Mouse (Mus musculus) left cerebral cortex, postnatal 4 days (tissue): ENCODE results near the gene Mslnl. TPM values are rescaled to one million over a fixed set of nuclear protein-coding genes. Genes with fewer than 3 reads are reported as not detected.
"Not testable (repeated sequence)": the region's sequence is repeated elsewhere in the genome, so short reads cannot be mapped to it uniquely, and the experiment has no call there.

ENCODE experiments used
- DNase-seq: peaks from one replicate; pipeline ENCODE4 v3.0.0-alpha.2; 2022
- intact Hi-C: fragments of 180-260 bp; cut with DNase I; formaldehyde crosslinking; loops from one replicate; pipeline ENCODE4 v1.15.1; 2025
- total RNA-seq, 2 experiments: library from RNA; stranded (reverse); gene quantifications; 2 replicates each; pipeline ENCODE4 v1.2.3; 2021

Mslnl gene
- total RNA-seq, 2 experiments from 2014 or later, result not detected

DNA sequence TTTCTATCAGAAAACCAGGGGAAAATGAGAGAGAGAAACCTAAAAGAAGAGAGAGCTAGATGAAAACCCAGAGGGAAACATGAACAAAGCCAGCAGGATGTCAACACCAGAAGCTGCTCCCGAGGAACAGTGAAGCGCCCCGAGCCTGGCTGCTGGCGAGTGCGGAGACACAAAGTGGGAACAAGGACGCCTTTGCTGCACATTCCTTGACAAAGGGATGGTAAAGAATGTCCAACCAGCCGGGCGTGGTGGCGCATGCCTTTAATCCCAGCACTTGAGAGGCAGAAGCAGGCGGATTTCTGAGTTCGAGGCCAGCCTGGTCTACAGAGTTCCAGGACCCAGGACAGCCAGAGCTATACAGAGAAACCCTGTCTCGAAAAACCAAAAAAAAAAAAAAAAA, 5.6 kb downstream of the Mslnl start:
- intact Hi-C loops, DNase-seq: not testable (repeated sequence)

- intact Hi-C loops, result no loop called here
- no peak for DNase-seq
Observed at GRCm38 (mm10) chr17:25743831-25744230, 8.0 kb downstream of the Mslnl start.

DNA sequence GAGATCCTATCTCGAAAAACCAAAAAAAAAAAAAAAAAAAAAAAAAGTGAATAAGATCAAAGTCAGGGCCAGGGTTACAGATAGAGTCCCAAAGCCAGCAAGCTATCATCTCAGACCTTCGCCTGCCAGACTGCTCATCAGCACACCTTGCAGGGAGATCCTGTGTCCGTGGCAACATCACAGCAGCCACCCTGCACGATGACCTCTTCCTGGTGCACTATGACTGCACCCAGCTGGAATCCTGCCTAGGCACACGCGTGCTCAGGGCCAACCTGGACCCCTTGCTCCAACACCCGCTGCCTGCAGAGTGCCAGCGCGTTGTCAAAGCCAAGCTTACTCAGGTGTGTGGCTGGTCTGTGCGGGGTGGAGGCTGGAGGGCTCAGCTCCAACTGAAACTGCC, 8.5 kb downstream of the Mslnl start:
- no peak for DNase-seq
- intact Hi-C loops, result no loop called here

GRCm38 (mm10) chr17:25748238-25748637, 12.4 kb downstream of the Mslnl start:
- DNase-seq, result no peak
- intact Hi-C loops, result no loop called here

DNA sequence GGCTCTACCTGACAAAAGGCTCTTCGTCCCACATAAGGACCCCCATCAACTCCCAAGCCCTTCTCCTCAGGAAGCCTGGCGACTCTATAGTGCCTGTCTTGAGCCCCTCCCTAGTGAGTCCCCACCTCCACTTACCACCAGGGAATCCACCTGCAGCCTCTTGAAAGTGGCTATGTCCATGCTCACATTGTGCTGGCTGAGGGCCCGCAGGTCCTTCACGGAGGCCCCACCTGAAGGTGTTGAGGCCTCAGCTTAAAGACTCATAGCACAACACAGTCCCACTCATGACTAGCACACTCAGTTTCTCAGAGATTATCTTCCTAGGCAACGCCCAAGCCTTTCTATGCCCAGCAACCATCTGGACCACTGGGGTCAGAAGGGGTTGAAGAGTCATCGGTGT, 13.5 kb downstream of the Mslnl start:
- intact Hi-C loops, result no loop called here

GRCm38 (mm10) chr17:25751446-25751845, 15.6 kb downstream of the Mslnl start:
- intact Hi-C loops, result no loop called here
- DNase-seq, result peak; percentile 75

More for the DNA sequence above, 13.5 kb downstream of the Mslnl start:
- no peak for DNase-seq

DNA sequence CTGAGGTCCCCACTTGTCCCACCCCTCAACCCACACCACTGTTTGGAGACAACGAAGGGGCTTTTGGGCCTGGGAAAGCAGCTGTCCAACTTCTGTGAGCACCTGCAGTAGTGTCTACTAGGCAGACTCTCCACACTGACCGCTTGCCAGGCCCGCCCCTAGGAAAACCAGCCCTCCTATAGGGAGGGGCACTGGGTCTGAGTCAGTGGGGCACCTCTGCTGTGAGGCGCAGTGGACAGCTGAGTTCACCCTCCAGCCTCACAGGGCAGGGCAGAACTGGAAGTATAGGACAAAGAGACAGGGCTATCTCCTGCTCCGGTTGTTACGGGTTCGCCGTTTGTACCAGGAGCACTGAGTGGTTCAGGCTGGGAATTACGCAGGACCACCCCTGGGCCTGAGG, 18.4 kb downstream of the Mslnl start, which contains the start of gene Msln:
Gene Msln (minus strand): TSS at position 138 of the 400 bp plus-strand sequence.
- intact Hi-C loops, result no loop called here
- DNase-seq, result no peak

DNA sequence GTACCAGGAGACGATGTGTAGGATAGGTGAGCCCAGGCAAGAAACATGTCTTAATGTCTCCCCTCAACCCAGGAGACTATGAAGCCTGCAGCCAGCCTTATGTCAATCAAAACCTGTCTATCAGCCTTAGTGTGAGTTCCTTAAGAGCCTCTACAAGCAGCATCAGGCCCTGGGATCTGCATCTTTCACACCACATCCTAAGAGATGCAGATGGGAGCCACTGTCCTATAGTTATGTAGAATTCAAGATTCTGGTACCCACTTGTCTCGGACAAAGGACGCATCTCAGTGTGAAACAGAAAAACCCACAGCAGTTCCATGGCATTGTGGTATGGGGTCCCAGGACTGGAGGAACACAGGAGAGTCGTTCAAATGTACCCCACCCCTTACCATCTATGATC, 19.2 kb downstream of the Mslnl start:
- no peak for DNase-seq
- intact Hi-C loops, result no loop called here

DNA sequence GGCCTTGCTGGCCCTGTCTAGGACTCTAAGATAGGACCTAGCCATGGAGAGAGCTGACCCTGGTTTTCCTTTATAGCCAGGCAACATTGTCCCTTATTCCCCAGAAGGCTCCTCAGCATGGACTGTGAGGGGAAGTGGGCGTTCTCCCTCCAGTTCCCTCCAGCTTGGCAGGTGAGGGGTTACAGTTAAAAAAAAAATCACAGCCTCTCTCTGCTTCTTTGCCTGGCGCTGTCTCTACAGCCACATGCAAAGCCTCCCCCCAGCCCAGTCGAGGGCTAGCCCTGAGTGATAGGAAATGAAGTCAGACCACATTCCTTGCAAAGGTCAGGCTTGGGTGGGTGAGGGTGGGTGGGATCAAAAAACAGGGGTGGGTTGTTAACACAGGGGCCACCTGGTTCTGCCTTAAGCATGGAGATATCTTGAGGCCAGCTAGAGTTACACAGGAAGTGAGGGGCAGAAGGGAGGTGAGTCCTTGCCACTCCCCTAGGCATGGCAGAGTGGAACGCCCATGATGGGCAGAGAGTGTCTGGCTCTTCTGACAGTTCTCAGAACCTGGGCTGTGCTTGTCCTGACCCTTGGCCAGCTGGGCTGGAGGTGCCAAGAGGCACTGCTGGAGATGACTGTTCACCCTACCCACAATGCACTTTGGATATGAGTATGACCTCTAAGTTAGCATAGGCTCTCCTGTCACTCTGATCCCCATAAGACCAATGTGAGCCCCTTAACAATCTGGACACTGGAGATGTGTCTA, 20.0 kb downstream of the Mslnl start:
- intact Hi-C loops, result no loop called here
- DNase-seq, result no peak

GRCm38 (mm10) chr17:25756378-25757242, 20.8 kb downstream of the Mslnl start:
- no peak for DNase-seq
- intact Hi-C loops, result no loop called here

- DNase-seq, result no peak
- intact Hi-C loops, result no loop called here
Observed at GRCm38 (mm10) chr17:25757691-25758090, 21.8 kb downstream of the Mslnl start.

GRCm38 (mm10) chr17:25760148-25760547, 24.3 kb downstream of the Mslnl start:
- intact Hi-C loops, result no loop called here
- no peak for DNase-seq

GRCm38 (mm10) chr17:25761561-25761970, 25.7 kb downstream of the Mslnl start:
- DNase-seq, result no peak
- intact Hi-C loops, result no loop called here

DNA sequence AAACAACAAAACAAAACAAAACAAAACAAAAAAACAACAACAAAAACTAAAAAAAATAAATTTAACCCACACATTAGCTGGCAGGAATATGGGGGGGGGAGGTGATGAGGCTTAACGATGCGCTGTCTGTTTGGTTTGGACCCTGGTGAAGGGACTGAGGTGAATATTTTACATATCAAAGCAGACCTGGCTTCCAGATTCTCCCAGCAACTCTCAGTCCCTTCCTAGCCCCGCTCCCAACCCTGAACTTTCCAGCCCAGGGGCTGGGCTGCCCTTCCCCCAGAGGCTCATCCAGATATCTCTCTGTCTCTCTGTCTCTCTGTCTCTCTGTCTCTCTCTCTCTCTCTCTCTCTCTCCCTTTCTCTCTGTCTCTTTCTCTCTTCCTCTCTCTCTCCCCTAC, 26.7 kb downstream of the Mslnl start:
- DNase-seq, result no peak
- intact Hi-C loops, result no loop called here

GRCm38 (mm10) chr17:25765886-25766285, 30.0 kb downstream of the Mslnl start:
- DNase-seq, result no peak
- intact Hi-C loops, result no loop called here

DNA sequence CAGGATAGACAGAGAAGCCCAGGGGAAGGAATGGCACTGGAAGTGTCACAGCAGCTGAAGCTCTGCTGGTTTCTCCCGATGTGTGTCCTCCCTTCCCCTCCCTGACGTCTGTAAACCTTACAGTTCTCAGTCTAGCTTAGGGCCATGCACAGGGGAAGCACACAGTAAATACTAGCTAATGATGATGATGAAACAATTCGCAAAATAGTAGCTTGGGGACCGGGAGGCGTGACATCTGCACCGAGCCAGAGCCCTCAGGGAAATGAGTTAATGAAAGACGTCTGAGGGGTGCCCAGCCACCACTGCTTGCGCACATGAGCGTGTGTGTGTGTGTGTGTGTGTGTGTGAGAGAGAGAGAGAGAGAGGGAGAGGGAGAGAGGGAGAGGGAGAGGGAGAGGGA, 33.5 kb downstream of the Mslnl start:
- intact Hi-C loops, result no loop called here
- no peak for DNase-seq

GRCm38 (mm10) chr17:25773549-25774120, 37.8 kb downstream of the Mslnl start, which contains the start of gene Narfl:
Gene Narfl (plus strand): TSS chr17:25773776.
- intact Hi-C loops, result no loop called here
- peak; percentile 99 for DNase-seq

- intact Hi-C loops, result no loop called here
- no peak for DNase-seq
Observed at GRCm38 (mm10) chr17:25775318-25776062, 39.6 kb downstream of the Mslnl start.

- intact Hi-C loops, result no loop called here
- no peak for DNase-seq
Observed at GRCm38 (mm10) chr17:25777948-25778347, 42.1 kb downstream of the Mslnl start.

DNA sequence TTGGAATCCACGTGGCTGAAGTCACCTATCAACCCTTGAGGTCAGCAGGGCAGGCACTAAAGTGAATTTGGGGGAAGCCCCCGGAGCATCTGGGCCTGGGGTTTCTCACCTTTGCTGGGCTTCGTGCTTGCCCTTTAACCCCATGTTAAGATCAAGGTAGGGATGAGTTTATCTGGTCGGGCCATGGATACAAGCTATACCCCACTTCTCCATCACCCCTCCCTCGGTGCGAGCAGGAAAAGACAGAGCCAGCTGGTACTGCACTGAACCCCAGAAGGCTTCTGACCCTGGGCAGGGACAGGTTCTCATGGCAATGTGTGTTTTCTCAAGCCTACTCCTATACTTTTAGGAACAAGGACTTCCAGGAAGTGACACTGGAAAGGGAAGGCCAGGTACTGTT, 45.5 kb downstream of the Mslnl start:
- no peak for DNase-seq
- intact Hi-C loops, result no loop called here

- DNase-seq, result no peak
Observed at GRCm38 (mm10) chr17:25783086-25783485, 47.2 kb downstream of the Mslnl start.

More at GRCm38 (mm10) chr17:25783086-25783485, 47.2 kb downstream of the Mslnl start:
- intact Hi-C loops, result no loop called here
